Mouse (Mus musculus) midbrain, embryonic 13.5 days (tissue): ENCODE results near the gene Gata2. TPM values are rescaled to one million over a fixed set of nuclear protein-coding genes. Genes with fewer than 3 reads are reported as not detected.

Experiments used
- ATAC-seq: fragments of 200-750 bp; cut with Nextera tagmentation; 2 replicates; pipeline ENCODE4 v1.8.0; 2017; ENCODE audit warnings: mild to moderate bottlenecking, moderate TSS enrichment, moderate library complexity
- H3K27ac ChIP-seq: fragments of 300-500 bp; sonication (generic); 2 replicates; pipeline ENCODE4 v1.5.1; 2015; ENCODE audit warnings: inconsistent platforms, mild to moderate bottlenecking, moderate library complexity
- H3K27me3 ChIP-seq: fragments of 300-500 bp; sonication (generic); 2 replicates; pipeline ENCODE4 v1.6.1; 2015; ENCODE audit warnings: mild to moderate bottlenecking, inconsistent platforms
- H3K36me3 ChIP-seq: fragments of 300-500 bp; sonication (generic); 2 replicates; pipeline ENCODE4 v1.6.1; 2015; ENCODE audit warnings: mild to moderate bottlenecking, inconsistent platforms
- H3K4me1 ChIP-seq: fragments of 300-500 bp; sonication (generic); replicated peaks from 2 replicates; pipeline ENCODE4 v1.6.1; 2015; ENCODE audit warnings: inconsistent platforms
- H3K4me2 ChIP-seq: fragments of 300-500 bp; sonication (generic); replicated peaks from 2 replicates; pipeline ENCODE4 v1.6.1; 2015; ENCODE audit warnings: moderate library complexity, mild to moderate bottlenecking, inconsistent platforms
- H3K4me3 ChIP-seq: fragments of 300-500 bp; sonication (generic); replicated peaks from 2 replicates; pipeline ENCODE4 v1.5.1; 2015; ENCODE audit warnings: mild to moderate bottlenecking, inconsistent platforms
- H3K9ac ChIP-seq: fragments of 300-500 bp; sonication (generic); replicated peaks from 2 replicates; pipeline ENCODE4 v1.6.1; 2015; ENCODE audit warnings: mild to moderate bottlenecking, inconsistent platforms
- H3K9me3 ChIP-seq: fragments of 300-500 bp; sonication (generic); 2 replicates; pipeline ENCODE4 v1.6.1; 2016; ENCODE audit warnings: mild to moderate bottlenecking, inconsistent platforms
- WGBS: fragments of 180-500 bp; shearing (Covaris S2); methylation state at CpG from one replicate; pipeline ENCODE4 v1.1.7; 2015; 5-methylcytosine and 5-hydroxymethylcytosine counted together
- polyA plus RNA-seq: library from polyadenylated mRNA; unstranded; fragments of >200 nt; fragmentation: Nextera tagmentation; extraction: Ambion mirVana; gene quantifications from 2 replicates; pipeline ENCODE4 v1.2.1, GENCODE M21; 2015

Gata2 gene
- polyA plus RNA-seq, 1 experiment from 2014 or later: 38.1 TPM

- Histone ChIP-seq H3K4me1 (peaks cover 7% of the 10 kb centered on the region), H3K27ac (no peak overlapping the region), H3K9ac (no peak overlapping the region), H3K27me3 (peaks cover 37% of the 10 kb centered on the region), H3K9me3 (no peaks in the 10 kb centered on the region), H3K4me2 (no peak overlapping the region), H3K4me3 (no peak overlapping the region), H3K36me3 (no peaks in the 10 kb centered on the region)
- no peak for ATAC-seq
- 88% methylated on average over 4 of the region's 4 CpGs for WGBS
Measured at GRCm38 (mm10) chr6:88184671-88185070, 9.0 kb upstream of the Gata2 start.

GRCm38 (mm10) chr6:88188148-88188547 is 5.5 kb upstream of the Gata2 start:
- WGBS: 71% methylated on average over 6 of the region's 6 CpGs
- peaks cover 17% of the 10 kb centered on the region for H3K4me1 ChIP-seq

GRCm38 (mm10) chr6:88189312-88190042 is 4.2 kb upstream of the Gata2 start:
- Histone ChIP-seq H3K4me2 (peak overlapping the region; percentile 65), H3K4me1 (peaks cover 29% of the 10 kb centered on the region), H3K4me3 (peak overlapping the region; percentile 43), H3K36me3 (no peaks in the 10 kb centered on the region), H3K27ac (peak overlapping the region; percentile 79), H3K9me3 (no peaks in the 10 kb centered on the region), H3K9ac (peak overlapping the region; percentile 47), H3K27me3 (peaks cover 85% of the 10 kb centered on the region)
- ATAC-seq: peak; percentile 85
- WGBS: under 1% methylated on average over 56 of the region's 56 CpGs

More at GRCm38 (mm10) chr6:88188148-88188547, 5.5 kb upstream of the Gata2 start:
- Histone ChIP-seq H3K36me3 (no peaks in the 10 kb centered on the region), H3K4me3 (no peak overlapping the region), H3K27ac (no peak overlapping the region), H3K9ac (no peak overlapping the region), H3K27me3 (peaks cover 72% of the 10 kb centered on the region), H3K9me3 (no peaks in the 10 kb centered on the region), H3K4me2 (no peak overlapping the region)
- ATAC-seq: no peak

- peaks cover 90% of the 10 kb centered on the region for H3K27me3 ChIP-seq
- H3K4me2 ChIP-seq: peak overlapping the region; percentile 65
- H3K36me3 ChIP-seq: no peaks in the 10 kb centered on the region
- peak overlapping the region; percentile 79 for H3K27ac ChIP-seq
- ATAC-seq: no peak
- H3K4me1 ChIP-seq: peaks cover 29% of the 10 kb centered on the region
- no peaks in the 10 kb centered on the region for H3K9me3 ChIP-seq
- H3K9ac ChIP-seq: 0 out of 2 replicates have a peak overlapping the region, but pooled peaks have one; percentile 47
- WGBS: under 1% methylated on average over 13 of the region's 13 CpGs
- H3K4me3 ChIP-seq: peak overlapping the region; percentile 43
Measured at GRCm38 (mm10) chr6:88190043-88190309, 3.7 kb upstream of the Gata2 start.

GRCm38 (mm10) chr6:88190310-88191023 is 3.2 kb upstream of the Gata2 start:
- ATAC-seq: peak; percentile 9; the same call in 1 of the 2 replicates
- Histone ChIP-seq H3K27ac (peak overlapping the region; percentile 79), H3K36me3 (no peaks in the 10 kb centered on the region), H3K27me3 (peaks cover 95% of the 10 kb centered on the region), H3K9ac (no peak overlapping the region), H3K4me2 (peak overlapping the region; percentile 65), H3K9me3 (no peaks in the 10 kb centered on the region), H3K4me1 (peaks cover 29% of the 10 kb centered on the region), H3K4me3 (peak overlapping the region; percentile 43)
- WGBS: 2% methylated on average over 49 of the region's 49 CpGs

- no peak overlapping the region for H3K9ac ChIP-seq
- H3K27ac ChIP-seq: peak overlapping the region; percentile 79
- peaks cover 29% of the 10 kb centered on the region for H3K4me1 ChIP-seq
- H3K4me2 ChIP-seq: peak overlapping the region; percentile 65; the same call in 1 of the 2 replicates
- no peaks in the 10 kb centered on the region for H3K36me3 ChIP-seq
- ATAC-seq: no peak
- H3K9me3 ChIP-seq: no peaks in the 10 kb centered on the region
- H3K27me3 ChIP-seq: peaks cover 99% of the 10 kb centered on the region
- no peak overlapping the region for H3K4me3 ChIP-seq
- whole genome bisulfite sequencing: 12% methylated on average over 6 of the region's 6 CpGs
Measured at GRCm38 (mm10) chr6:88191024-88191365, 2.7 kb upstream of the Gata2 start.

- 7% methylated on average over 4 of the region's 4 CpGs for WGBS
- Histone ChIP-seq H3K27ac (peak overlapping the region; percentile 79; the same call in 1 of the 2 replicates), H3K9me3 (no peaks in the 10 kb centered on the region)
Measured at GRCm38 (mm10) chr6:88191411-88192070, 2.1 kb upstream of the Gata2 start.

GRCm38 (mm10) chr6:88192756-88193155 is 935 bp upstream of the Gata2 start:
- Histone ChIP-seq H3K27ac (peak overlapping the region; percentile 87; the same call in 1 of the 2 replicates), H3K9me3 (no peaks in the 10 kb centered on the region), H3K4me1 (peaks cover 47% of the 10 kb centered on the region), H3K4me3 (0 out of 2 replicates have a peak overlapping the region, but pooled peaks have one; percentile 47), H3K36me3 (no peaks in the 10 kb centered on the region), H3K9ac (no peak overlapping the region), H3K4me2 (peak overlapping the region; percentile 64), H3K27me3 (peaks cover 100% of the 10 kb centered on the region)
- ATAC-seq: no peak
- 8% methylated on average over 8 of the region's 8 CpGs for WGBS

More at GRCm38 (mm10) chr6:88191411-88192070, 2.1 kb upstream of the Gata2 start:
- Histone ChIP-seq H3K9ac (no peak overlapping the region), H3K4me3 (no peak overlapping the region), H3K4me1 (peaks cover 35% of the 10 kb centered on the region), H3K36me3 (no peaks in the 10 kb centered on the region), H3K27me3 (peaks cover 100% of the 10 kb centered on the region), H3K4me2 (no peak overlapping the region)
- no peak for ATAC-seq

- Histone ChIP-seq H3K4me2 (peak overlapping the region; percentile 64), H3K4me1 (peaks cover 57% of the 10 kb centered on the region), H3K27me3 (peaks cover 100% of the 10 kb centered on the region), H3K36me3 (no peaks in the 10 kb centered on the region), H3K9ac (peak overlapping the region; percentile 72), H3K9me3 (no peaks in the 10 kb centered on the region), H3K27ac (peak overlapping the region; percentile 87), H3K4me3 (peak overlapping the region; percentile 47)
- WGBS: under 1% methylated on average over 58 of the region's 58 CpGs
- ATAC-seq: no peak
Measured at GRCm38 (mm10) chr6:88194053-88194977, 624 bp downstream of the Gata2 start.

- Histone ChIP-seq H3K4me2 (peak overlapping the region; percentile 64), H3K27ac (peak overlapping the region; percentile 87), H3K9me3 (no peaks in the 10 kb centered on the region), H3K4me1 (peaks cover 58% of the 10 kb centered on the region), H3K27me3 (peaks cover 100% of the 10 kb centered on the region), H3K4me3 (peak overlapping the region; percentile 47), H3K36me3 (no peaks in the 10 kb centered on the region), H3K9ac (peak overlapping the region; percentile 72)
- 5% methylated on average over 7 of the region's 7 CpGs for WGBS
- no peak for ATAC-seq
Measured at GRCm38 (mm10) chr6:88194978-88195325, 1.3 kb downstream of the Gata2 start.

- H3K27ac ChIP-seq: peak overlapping the region; percentile 61
- H3K4me3 ChIP-seq: peak overlapping the region; percentile 47
- under 1% methylated on average over 33 of the region's 33 CpGs for WGBS
- peaks cover 64% of the 10 kb centered on the region for H3K4me1 ChIP-seq
- peak overlapping the region; percentile 64 for H3K4me2 ChIP-seq
- H3K9ac ChIP-seq: peak overlapping the region; percentile 61
- H3K27me3 ChIP-seq: peaks cover 100% of the 10 kb centered on the region
- H3K36me3 ChIP-seq: no peaks in the 10 kb centered on the region
- ATAC-seq: no peak
- H3K9me3 ChIP-seq: no peaks in the 10 kb centered on the region
Measured at GRCm38 (mm10) chr6:88196054-88196732, 2.5 kb downstream of the Gata2 start.
